Mouse (Mus musculus) ES-E14 (cell line): ENCODE data around the gene Sox9.

Experiments
- CHD2 ChIP-seq: IDR thresholded peaks from 2 replicates; pipeline ENCODE4 v1.6.1; 2014; ENCODE audit warnings: mild to moderate bottlenecking, low read depth, low read length, inconsistent platforms
- HCFC1 ChIP-seq: IDR thresholded peaks from 2 replicates; pipeline ENCODE4 v1.6.1; 2012; ENCODE audit warnings: low read length, inconsistent platforms, borderline replicate concordance; ENCODE audit not compliant: insufficient read depth
- ZNF384 ChIP-seq: IDR thresholded peaks from 2 replicates; pipeline ENCODE4 v1.6.1; 2012; ENCODE audit warnings: low read depth, low read length, inconsistent platforms

- TF ChIP-seq CHD2, result no peak
- TF ChIP-seq ZNF384, result no peak
- TF ChIP-seq HCFC1, result no peak
Observed at GRCm38 (mm10) chr11:112766956-112767355, 15.1 kb upstream of the Sox9 start.
